Mouse (Mus musculus) kidney, postnatal 0 days (tissue): ENCODE measurements around the gene Prrg2. TPM values are rescaled to one million over a fixed set of nuclear protein-coding genes. Genes with fewer than 3 reads are reported as not detected.
A peak's percentile ranks its signal among the peaks of the same experiment; 100 is the strongest.

Experiments
- ATAC-seq: fragments of 200-750 bp; cut with Nextera tagmentation; replicated peaks from 2 replicates; pipeline ENCODE4 v1.8.0; 2017; ENCODE audit warnings: low read depth, moderate number of reproducible peaks, moderate TSS enrichment, moderate library complexity; ENCODE audit not compliant: low FRiP score
- DNase-seq: peaks from one replicate; pipeline ENCODE4 v3.0.0-alpha.2; 2016; ENCODE audit warnings: low spot score
- H3K27ac ChIP-seq: fragments of 300-500 bp; sonication (generic); 2 replicates; pipeline ENCODE4 v1.5.1; 2014; ENCODE audit warnings: mild to moderate bottlenecking
- H3K27me3 ChIP-seq: fragments of 300-500 bp; sonication (generic); 2 replicates; pipeline ENCODE4 v1.6.1; 2014; ENCODE audit warnings: low read length, mixed read lengths; ENCODE audit not compliant: insufficient read depth
- H3K36me3 ChIP-seq: fragments of 300-500 bp; sonication (generic); 2 replicates; pipeline ENCODE4 v1.6.1; 2014; ENCODE audit warnings: low read length, mixed read lengths; ENCODE audit not compliant: insufficient read depth
- H3K4me1 ChIP-seq: fragments of 300-500 bp; sonication (generic); replicated peaks from 2 replicates; pipeline ENCODE4 v1.6.1; 2014; ENCODE audit warnings: antibody characterized with exemption, low read length, mixed read lengths; ENCODE audit not compliant: insufficient read depth
- H3K4me2 ChIP-seq: fragments of 300-500 bp; sonication (generic); 2 replicates; pipeline ENCODE4 v1.6.1; 2014; ENCODE audit warnings: mild to moderate bottlenecking, low read length, moderate library complexity, mixed read lengths
- H3K4me3 ChIP-seq: fragments of 300-500 bp; sonication (generic); replicated peaks from 2 replicates; pipeline ENCODE4 v1.5.1; 2014; ENCODE audit warnings: low read depth, low read length
- H3K9ac ChIP-seq: fragments of 300-500 bp; sonication (generic); 2 replicates; pipeline ENCODE4 v1.6.1; 2014; ENCODE audit warnings: low read depth, low read length
- H3K9me3 ChIP-seq: fragments of 300-500 bp; sonication (generic); replicated peaks from 2 replicates; pipeline ENCODE4 v1.6.1; 2016; ENCODE audit warnings: low read length, inconsistent platforms, mixed read lengths
- CTCF ChIP-seq: IDR thresholded peaks from 2 replicates; pipeline ENCODE4 v1.5.1; 2016; ENCODE audit warnings: antibody characterized with exemption, low read depth, mild to moderate bottlenecking, moderate library complexity
- WGBS: fragments of 180-500 bp; shearing (Covaris S2); extraction: QIAGEN DNeasy Blood & Tissue Kit; methylation state at CpG from one replicate; pipeline ENCODE4 v1.1.7; 2014; 5-methylcytosine and 5-hydroxymethylcytosine counted together
- polyA plus RNA-seq: library from polyadenylated mRNA; unstranded; fragments of >200 nt; fragmentation: Nextera tagmentation; extraction: Ambion mirVana; gene quantifications from 2 replicates; pipeline ENCODE4 v1.2.1, GENCODE M21; 2015

The Prrg2 gene
- polyA plus RNA-seq, 1 experiment from 2014 or later, result 44.3 TPM

DNA sequence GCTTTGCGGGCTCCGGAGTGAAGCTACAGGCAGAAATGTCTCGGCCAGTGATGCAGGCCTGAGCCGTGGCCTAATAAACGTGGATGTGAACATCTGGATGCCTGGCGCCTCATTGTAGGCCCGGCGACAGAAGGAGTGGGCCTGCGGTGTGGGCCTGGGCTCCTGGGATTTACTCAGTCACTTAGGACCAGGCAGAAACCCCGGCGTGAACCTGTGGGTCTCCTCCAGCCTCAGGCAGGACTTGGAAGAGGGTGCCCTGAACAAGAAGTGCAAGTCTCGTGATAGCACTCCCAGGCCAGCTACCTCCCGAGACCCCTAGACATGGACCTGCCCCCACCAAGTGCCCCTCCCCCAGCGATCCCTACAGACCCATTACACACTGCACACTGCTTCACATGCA is 14.8 kb upstream of the Prrg2 start:
- H3K27me3 ChIP-seq, result no peaks in the 10 kb centered on the region
- no peak overlapping the region for H3K27ac ChIP-seq
- H3K4me3 ChIP-seq, result no peak overlapping the region
- no peaks in the 10 kb centered on the region for H3K9me3 ChIP-seq
- DNase-seq (no peak), ATAC-seq (no peak)
- no peaks in the 10 kb centered on the region for H3K4me1 ChIP-seq
- no peak for TF ChIP-seq CTCF
- no peak overlapping the region for H3K9ac ChIP-seq
- H3K36me3 ChIP-seq, result peaks cover 26% of the 10 kb centered on the region; the same call in 1 of the 2 replicates
- no peak overlapping the region for H3K4me2 ChIP-seq
- 84% methylated on average over 14 of the region's 14 CpGs for WGBS

DNA sequence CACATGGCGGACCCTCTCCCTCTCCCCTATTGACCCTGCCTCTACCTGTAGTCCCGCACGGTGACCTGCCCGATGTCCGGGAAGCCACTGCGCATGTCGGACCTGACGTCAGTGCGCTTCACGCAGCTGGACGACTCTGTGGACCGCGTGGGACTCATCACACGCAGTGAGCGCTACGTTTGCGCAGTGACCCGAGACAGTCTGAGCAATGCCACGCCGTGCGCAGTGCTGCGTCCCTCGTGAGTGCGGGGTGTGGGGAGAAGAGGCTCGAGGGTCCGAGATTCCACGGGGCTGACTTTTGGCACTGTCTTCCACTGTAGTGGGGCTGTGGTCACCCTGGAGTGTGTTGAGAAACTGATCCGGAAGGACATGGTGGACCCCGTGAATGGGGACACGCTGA is 14.0 kb upstream of the Prrg2 start:
- Histone ChIP-seq H3K4me2 (no peak overlapping the region), H3K4me1 (no peaks in the 10 kb centered on the region), H3K4me3 (no peak overlapping the region), H3K27ac (no peak overlapping the region), H3K36me3 (peaks cover 26% of the 10 kb centered on the region; the same call in 1 of the 2 replicates), H3K9ac (no peak overlapping the region), H3K9me3 (no peaks in the 10 kb centered on the region), H3K27me3 (no peaks in the 10 kb centered on the region)
- ATAC-seq (no peak), DNase-seq (no peak)
- TF ChIP-seq CTCF, result no peak
- 90% methylated on average over 30 of the region's 30 CpGs for WGBS

DNA sequence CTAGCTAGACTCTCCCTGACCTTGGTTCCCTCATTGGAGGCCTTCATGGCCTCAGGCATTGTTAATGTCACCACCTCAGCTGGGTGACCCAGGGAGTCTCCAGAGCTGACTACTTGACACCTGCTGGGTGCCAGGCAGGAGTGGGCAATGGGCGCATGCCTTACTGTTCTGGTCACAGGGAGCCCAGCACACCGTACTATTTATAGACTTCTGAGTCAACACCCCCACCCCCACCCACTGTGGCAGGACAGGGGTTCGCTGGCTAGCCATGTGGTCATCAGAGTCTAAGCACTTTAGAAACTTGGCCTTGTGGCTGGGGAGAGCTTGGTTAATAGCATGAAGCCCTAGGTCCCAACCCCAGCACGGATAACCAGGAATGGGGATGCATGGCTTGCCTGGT is 12.9 kb upstream of the Prrg2 start:
- ATAC-seq (no peak), DNase-seq (no peak)
- Histone ChIP-seq H3K9ac (no peak overlapping the region), H3K4me2 (no peak overlapping the region), H3K27me3 (no peaks in the 10 kb centered on the region), H3K4me1 (no peaks in the 10 kb centered on the region), H3K4me3 (no peak overlapping the region), H3K9me3 (no peaks in the 10 kb centered on the region), H3K27ac (0 out of 2 replicates have a peak overlapping the region, but pooled peaks have one; percentile 28), H3K36me3 (peaks cover 26% of the 10 kb centered on the region; the same call in 1 of the 2 replicates)
- no peak for TF ChIP-seq CTCF
- whole genome bisulfite sequencing, result 52% methylated on average over 4 of the region's 4 CpGs

DNA sequence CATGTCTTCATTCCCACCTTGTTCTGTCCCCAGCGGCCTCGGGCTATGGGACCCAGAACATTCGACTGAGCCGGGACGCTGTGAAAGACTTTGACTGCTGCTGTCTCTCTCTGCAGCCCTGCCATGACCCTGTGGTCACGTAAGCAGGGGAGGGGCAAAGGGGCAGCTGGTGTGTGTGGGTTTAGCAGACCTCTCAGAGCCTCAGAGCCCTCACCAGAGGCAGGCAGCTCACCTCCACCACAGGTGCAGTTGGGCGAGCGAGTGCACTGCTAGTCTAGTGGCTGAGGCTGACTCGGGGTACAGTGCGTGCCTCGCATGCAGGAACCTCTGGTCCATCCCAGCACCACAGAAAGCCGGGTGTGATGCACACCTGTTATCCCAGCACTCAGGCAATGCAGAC is 11.5 kb upstream of the Prrg2 start:
- Histone ChIP-seq H3K4me3 (no peak overlapping the region), H3K9ac (no peak overlapping the region), H3K9me3 (no peaks in the 10 kb centered on the region), H3K36me3 (peaks cover 26% of the 10 kb centered on the region; the same call in 1 of the 2 replicates), H3K4me1 (no peaks in the 10 kb centered on the region), H3K27me3 (no peaks in the 10 kb centered on the region), H3K27ac (no peak overlapping the region), H3K4me2 (no peak overlapping the region)
- WGBS, result 87% methylated on average over 12 of the region's 12 CpGs
- ATAC-seq, result no peak
- no peak for TF ChIP-seq CTCF
- no peak for DNase-seq

DNA sequence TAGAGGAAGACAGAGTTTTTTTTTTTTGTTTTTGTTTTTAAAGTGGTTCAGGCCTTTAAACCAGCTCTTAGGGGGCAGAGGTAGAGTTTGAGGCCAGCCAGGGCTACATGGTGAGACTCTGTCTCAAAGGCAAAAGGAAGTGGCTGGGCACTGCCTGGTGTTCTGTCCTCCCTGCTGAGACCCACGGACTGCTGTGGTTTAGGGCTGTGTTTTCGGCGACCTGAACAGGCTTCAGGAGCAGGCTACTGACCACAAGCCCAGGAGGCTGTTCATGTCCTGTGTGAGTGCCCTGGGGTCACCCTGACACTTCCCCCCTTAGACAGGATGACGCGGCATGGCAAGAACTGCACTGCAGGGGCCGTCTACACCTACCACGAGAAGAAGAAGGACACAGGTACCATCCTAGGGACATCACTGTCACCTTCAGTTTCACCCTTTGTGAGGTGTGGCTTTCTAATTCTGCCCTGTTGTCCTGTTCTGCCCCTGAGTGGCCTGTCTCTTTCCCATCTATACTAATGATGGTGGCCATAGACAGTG is 10.8 kb upstream of the Prrg2 start:
- Histone ChIP-seq H3K4me2 (no peak overlapping the region), H3K4me3 (no peak overlapping the region), H3K27ac (no peak overlapping the region), H3K4me1 (no peaks in the 10 kb centered on the region), H3K9me3 (no peaks in the 10 kb centered on the region), H3K36me3 (peaks cover 26% of the 10 kb centered on the region; the same call in 1 of the 2 replicates), H3K27me3 (no peaks in the 10 kb centered on the region), H3K9ac (no peak overlapping the region)
- 80% methylated on average over 7 of the region's 7 CpGs for WGBS
- TF ChIP-seq CTCF, result no peak
- ATAC-seq (no peak), DNase-seq (no peak)

DNA sequence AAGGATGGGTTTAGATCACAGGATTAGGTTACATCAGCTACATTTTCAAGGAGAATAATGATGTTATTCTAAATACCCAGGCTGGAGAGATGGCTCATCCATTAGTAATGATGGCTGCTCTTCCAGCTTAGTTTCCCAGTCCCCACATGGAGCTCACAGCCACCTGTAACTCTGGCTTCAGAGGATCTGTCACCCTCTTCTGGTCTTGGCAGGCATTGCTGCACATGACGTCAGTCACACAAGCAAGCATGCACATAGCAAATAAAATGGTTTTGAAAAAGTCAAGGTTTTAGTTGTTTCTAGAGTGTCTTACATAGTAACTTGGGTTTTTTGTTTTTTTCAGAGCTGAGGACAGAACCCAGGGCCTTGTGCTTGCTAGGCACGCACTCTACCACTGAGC is 9.8 kb upstream of the Prrg2 start:
- DNase-seq (no peak), ATAC-seq (no peak)
- no peaks in the 10 kb centered on the region for H3K4me1 ChIP-seq
- TF ChIP-seq CTCF, result peak; percentile 60
- no peaks in the 10 kb centered on the region for H3K9me3 ChIP-seq
- no peak overlapping the region for H3K4me2 ChIP-seq
- no peak overlapping the region for H3K27ac ChIP-seq
- H3K36me3 ChIP-seq, result peaks cover 20% of the 10 kb centered on the region; the same call in 1 of the 2 replicates
- H3K27me3 ChIP-seq, result no peaks in the 10 kb centered on the region
- H3K9ac ChIP-seq, result no peak overlapping the region
- 77% methylated on average over 2 of the region's 2 CpGs for WGBS
- H3K4me3 ChIP-seq, result no peak overlapping the region

DNA sequence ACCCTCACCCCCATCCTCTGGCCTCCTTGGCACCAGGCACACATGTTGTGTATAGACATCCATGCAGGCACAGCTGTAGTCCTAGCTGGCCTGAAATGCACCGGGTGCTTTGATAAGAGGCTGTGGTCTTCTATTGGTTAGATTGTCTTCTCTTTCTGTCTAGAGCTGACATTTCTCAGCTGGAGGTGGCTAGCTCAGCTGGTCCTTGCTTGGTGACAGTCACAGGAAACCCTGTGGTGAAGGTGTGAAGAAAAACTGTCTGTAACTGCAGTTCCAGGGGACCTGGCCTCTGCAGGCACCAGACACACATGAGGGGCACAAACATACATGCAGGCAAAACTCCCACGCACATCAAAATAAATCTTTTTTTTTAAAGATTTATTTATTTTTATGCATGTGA is 7.2 kb upstream of the Prrg2 start:
- Histone ChIP-seq H3K4me1 (no peaks in the 10 kb centered on the region), H3K9ac (no peak overlapping the region), H3K27me3 (no peaks in the 10 kb centered on the region), H3K36me3 (no peaks in the 10 kb centered on the region), H3K4me3 (no peak overlapping the region), H3K27ac (no peak overlapping the region), H3K9me3 (no peaks in the 10 kb centered on the region), H3K4me2 (no peak overlapping the region)
- TF ChIP-seq CTCF, result no peak
- DNase-seq (no peak), ATAC-seq (no peak)
- WGBS, result 83% methylated on average over 2 of the region's 2 CpGs
